Mouse (Mus musculus): ENCODE measurements around the gene Sdk1. TPM values are rescaled to one million over a fixed set of nuclear protein-coding genes. Genes with fewer than 3 reads are reported as not detected.
A peak's percentile ranks its signal among the peaks of the same experiment; 100 is the strongest.

Gene Sdk1
- total and polyA plus RNA-seq, 3 experiments = 0.04 to 0.87 TPM; not detected in 1

DNA sequence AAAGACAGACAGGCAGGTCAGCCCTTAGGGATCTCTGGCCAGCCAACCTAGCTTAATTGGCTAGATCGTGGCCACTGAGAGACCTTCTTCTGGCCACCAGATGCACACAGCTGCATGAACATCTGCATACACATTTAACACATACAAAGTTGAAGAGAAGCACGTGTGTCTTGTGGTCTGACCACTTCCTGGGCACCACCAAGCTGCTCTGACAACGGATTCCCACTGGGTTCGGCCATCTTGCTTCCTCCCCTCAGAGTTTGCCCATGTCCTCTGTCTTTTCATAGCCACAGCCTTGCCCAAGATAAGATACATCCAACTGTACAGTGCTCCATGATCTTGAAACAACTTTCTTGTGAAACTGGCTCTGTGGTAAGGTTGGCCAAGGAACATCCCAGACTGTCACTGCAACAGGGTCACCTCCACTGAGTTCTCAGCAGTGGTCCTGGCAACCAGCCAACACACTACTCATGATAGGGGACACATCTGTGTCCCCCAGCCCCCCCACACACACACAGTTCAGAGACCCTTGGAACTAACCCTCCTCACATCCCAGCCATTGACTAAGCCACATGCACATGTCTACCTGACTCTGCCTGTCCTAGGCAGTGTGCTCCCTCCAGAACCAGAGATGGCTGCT, 798.7 kb downstream of the Sdk1 start:
- H3K9ac ChIP-seq (ENCODE audit: insufficient read depth, low read depth) = no peak overlapping the region
- in situ Hi-C loops (cut with MboI; ENCODE audit: low pct_ligation_motif_present, low pct_unique_long_range_greater_than_20kb, low sequenced_read_pairs) = no loop called here
- H3K27ac ChIP-seq (ENCODE audit: insufficient read depth, low read depth) = no peak overlapping the region
- H3K79me2 ChIP-seq (replicated peaks; ENCODE audit: control insufficient read depth, extremely low read depth, insufficient read depth, poor library complexity, severe bottlenecking) = no peaks in the 10 kb centered on the region
- no peak for TF ChIP-seq ZC3H11A (IDR thresholded peaks at IDR 0.05; ENCODE audit: low read depth, low read length)
- TF ChIP-seq MAX (IDR thresholded peaks at IDR 0.05; ENCODE audit: low read length) = no peak
- no peak for TF ChIP-seq EP300 (IDR thresholded peaks at IDR 0.05; ENCODE audit: low read length)
- H3K9me3 ChIP-seq (replicated peaks; ENCODE audit: low read length) = peaks cover 7% of the 10 kb centered on the region
- peak; percentile 4 for DNase-seq (ENCODE audit: extremely low read depth)
- no peak overlapping the region for H3K4me3 ChIP-seq (replicated peaks in 1 of 3; ENCODE audit: low read depth in 2 of 3, low read length in 2 of 3, poor library complexity in 1 of 3)
- H3K36me3 ChIP-seq (replicated peaks in 1 of 2; ENCODE audit: control insufficient read depth in 1 of 2, insufficient read depth in 1 of 2, low read length in 1 of 2) = no peaks in the 10 kb centered on the region
- H3K27me3 ChIP-seq (replicated peaks) = peaks cover 44% of the 10 kb centered on the region
- H3K4me2 ChIP-seq (ENCODE audit: insufficient read depth, low read depth, poor library complexity, severe bottlenecking) = no peak overlapping the region
- dilution Hi-C loops (cut with MboI; ENCODE audit: extremely low pct_ligation_motif_present, extremely low pct_unique_long_range_greater_than_20kb, low sequenced_read_pairs) = no loop called here
- peaks cover 0 to 4% of the 10 kb centered on the region in 2 experiments; a peak in 2 of 4 replicates for H3K4me1 ChIP-seq (ENCODE audit: control insufficient read depth in 1 of 2, insufficient read depth in 2 of 2)

DNA sequence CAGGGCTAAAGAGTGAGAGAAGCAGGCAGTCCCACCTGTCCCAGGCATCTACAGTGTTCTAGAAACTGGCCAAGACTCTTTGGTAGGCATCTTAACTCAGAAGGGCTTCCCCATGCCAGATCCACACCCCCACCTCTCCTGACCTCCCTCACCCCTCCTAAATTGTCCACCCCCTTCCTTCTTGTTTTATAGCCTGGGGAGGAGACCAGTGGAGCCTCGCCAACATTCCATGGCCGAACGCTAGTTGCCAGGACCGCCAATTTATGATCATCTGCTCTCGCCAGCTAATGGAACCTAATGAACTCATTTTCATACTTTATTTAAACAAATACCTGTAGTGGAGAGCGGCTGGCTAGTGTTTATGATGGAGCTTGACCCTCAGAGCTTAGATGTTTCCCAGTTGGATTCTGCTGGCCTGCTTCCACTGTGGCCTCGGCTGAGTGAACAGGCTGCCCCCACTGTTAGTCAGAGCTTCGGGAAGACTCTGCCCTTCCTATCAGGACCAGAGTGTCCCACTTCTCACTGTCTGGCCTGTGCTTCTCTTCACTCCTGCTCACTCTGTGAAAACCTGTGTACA, 800.0 kb downstream of the Sdk1 start:
- no peak for DNase-seq (ENCODE audit: extremely low read depth)
- Histone ChIP-seq H3K36me3 (replicated peaks in 1 of 2; ENCODE audit: control insufficient read depth in 1 of 2, insufficient read depth in 1 of 2, low read length in 1 of 2) (no peaks in the 10 kb centered on the region), H3K9ac (ENCODE audit: insufficient read depth, low read depth) (no peak overlapping the region), H3K27ac (ENCODE audit: insufficient read depth, low read depth) (no peak overlapping the region), H3K4me1 (ENCODE audit: control insufficient read depth in 1 of 2, insufficient read depth in 2 of 2) (peaks cover 0 to 4% of the 10 kb centered on the region in 2 experiments; a peak in 2 of 4 replicates), H3K27me3 (replicated peaks) (peaks cover 43% of the 10 kb centered on the region), H3K79me2 (replicated peaks; ENCODE audit: control insufficient read depth, extremely low read depth, insufficient read depth, poor library complexity, severe bottlenecking) (no peaks in the 10 kb centered on the region), H3K4me2 (ENCODE audit: insufficient read depth, low read depth, poor library complexity, severe bottlenecking) (no peak overlapping the region), H3K4me3 (replicated peaks in 1 of 3; ENCODE audit: low read depth in 2 of 3, low read length in 2 of 3, poor library complexity in 1 of 3) (no peak overlapping the region), H3K9me3 (replicated peaks; ENCODE audit: low read length) (peaks cover 7% of the 10 kb centered on the region)
- TF ChIP-seq POLR2AphosphoS2 (IDR thresholded peaks at IDR 0.05; ENCODE audit: low read depth, low read length) = no peak
- in situ Hi-C loops (cut with MboI; ENCODE audit: low pct_ligation_motif_present, low pct_unique_long_range_greater_than_20kb, low sequenced_read_pairs) = no loop called here
- dilution Hi-C loops (cut with MboI; ENCODE audit: extremely low pct_ligation_motif_present, extremely low pct_unique_long_range_greater_than_20kb, low sequenced_read_pairs) = no loop called here

DNA sequence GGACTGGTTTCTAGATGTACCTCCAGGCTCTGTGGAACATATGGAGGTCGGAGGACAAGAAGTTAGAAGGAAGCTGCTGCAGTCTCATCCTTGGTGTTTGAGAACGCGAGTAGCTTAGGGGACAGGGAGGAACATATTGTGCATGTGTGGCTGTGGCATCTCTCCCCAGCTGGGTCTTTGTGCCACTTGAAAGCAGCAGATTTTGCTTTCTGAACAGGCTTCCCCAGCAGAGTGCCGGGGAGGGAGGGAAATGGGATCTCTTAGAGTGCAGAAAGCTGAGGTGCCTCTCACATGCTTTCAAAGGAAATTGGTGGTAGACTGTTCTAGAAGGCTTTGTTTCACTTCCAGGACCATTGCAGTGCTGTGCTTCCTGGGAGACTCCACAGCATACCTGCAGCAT, 820.5 kb downstream of the Sdk1 start:
- TF ChIP-seq MYC (IDR thresholded peaks at IDR 0.05; ENCODE audit: low read depth, low read length) (no peak), KAT2A (IDR thresholded peaks at IDR 0.05; ENCODE audit: insufficient replicate concordance, low read length) (no peak)
- Histone ChIP-seq H3K36me3 (replicated peaks in 1 of 2; ENCODE audit: control insufficient read depth in 1 of 2, insufficient read depth in 1 of 2, low read length in 1 of 2) (no peaks in the 10 kb centered on the region), H3K4me1 (ENCODE audit: control insufficient read depth in 1 of 2, insufficient read depth in 2 of 2) (no peaks in the 10 kb centered on the region), H3K27me3 (replicated peaks) (peaks cover 32% of the 10 kb centered on the region), H3K9ac (ENCODE audit: insufficient read depth, low read depth) (no peak overlapping the region), H3K4me3 (replicated peaks in 1 of 3; ENCODE audit: low read depth in 2 of 3, low read length in 2 of 3, poor library complexity in 1 of 3) (no peak overlapping the region), H3K79me2 (replicated peaks; ENCODE audit: control insufficient read depth, extremely low read depth, insufficient read depth, poor library complexity, severe bottlenecking) (no peaks in the 10 kb centered on the region), H3K27ac (ENCODE audit: insufficient read depth, low read depth) (no peak overlapping the region), H3K4me2 (ENCODE audit: insufficient read depth, low read depth, poor library complexity, severe bottlenecking) (no peak overlapping the region), H3K9me3 (replicated peaks; ENCODE audit: low read length) (peaks cover 10% of the 10 kb centered on the region)
- DNase-seq (ENCODE audit: extremely low read depth) = no peak
- in situ Hi-C loops (cut with MboI; ENCODE audit: low pct_ligation_motif_present, low pct_unique_long_range_greater_than_20kb, low sequenced_read_pairs) (no loop called here), dilution Hi-C loops (cut with MboI; ENCODE audit: extremely low pct_ligation_motif_present, extremely low pct_unique_long_range_greater_than_20kb, low sequenced_read_pairs) (no loop called here)

All from CH12.LX (cell line).